In genomic region chr5:45658406-45658805, GRCm38 (mm10) we compare ENCODE assay signal across 1 mouse cellular context. TPM values are rescaled to one million over a fixed set of nuclear protein-coding genes. Genes with fewer than 3 reads are reported as not detected.
"Had no signal": no experiment of that assay in that cellular context is flagged by ENCODE, and none has a peak within 500 bp of the region (broad histone marks: within the 10 kb centered on the region; RNA-seq: fewer than 3 reads in every experiment).

No protein-coding gene starts in this region.

RNA-seq across cellular contexts. Expression of gene Fam184b, which starts 19.0 kb away (rescaled TPM):
- polyA plus RNA-seq: heart, postnatal 0 days had no signal
